ENCODE assay signal across 7 mouse cellular contexts in genomic region chr5:25086234-25086633, GRCm38 (mm10). TPM values are rescaled to one million over a fixed set of nuclear protein-coding genes. Genes with fewer than 3 reads are reported as not detected.
DNase-seq lines count a peak whose midpoint lies in the region; ATAC-seq lines count a peak whose summit lies in the region.

No protein-coding gene starts in this region.

- peak; percentile 45 for ATAC-seq in cerebellum, adult (ENCODE audit: insufficient number of reproducible peaks, low FRiP score, low TSS enrichment)
- ATAC-seq in erythroid progenitor cell, adult 5-6 weeks (replicated peaks; ENCODE audit: low FRiP score, poor library complexity, severe bottlenecking), result no peak

- DNase-seq in ovary, adult 18-20 months (ENCODE audit: low spot score), result peak; percentile 70
- no peak for DNase-seq in ovary, postnatal 10 days (ENCODE audit: low spot score)
- peak; percentile 41 for DNase-seq in gastrocnemius, postnatal 25 days
- peak; percentile 69 for DNase-seq in layer of hippocampus, adult 9-11 months
- peak; percentile 58 for DNase-seq in ovary, postnatal 14 days (ENCODE audit: low spot score)

RNA-seq across cellular contexts. Expression of gene Prkag2, which starts 14.2 kb away (rescaled TPM):
- total RNA-seq in gastrocnemius, postnatal 25 days (2021), result 10 to 100 TPM in 1 of 2 experiments, 1 to 10 TPM in 1; 9.4 to 20.5 TPM
- total RNA-seq in erythroid progenitor cell, adult 5-6 weeks (2015; ENCODE audit: low replicate concordance), result 2.5 and 7.5 TPM in 2 replicates
- 1.7 and 5.9 TPM in 2 replicates for total RNA-seq in erythroid progenitor cell, adult 5-6 weeks (2017; ENCODE audit: low replicate concordance)
